Mouse (Mus musculus) liver, adult (tissue): ENCODE data around the gene Iqcd.

Source experiments
- GATA4 ChIP-seq: IDR thresholded peaks from 2 replicates; pipeline ENCODE4 v1.6.1; 2014; ENCODE audit warnings: mild to moderate bottlenecking, low read length; ENCODE audit not compliant: insufficient replicate concordance

Gene Iqcd

DNA sequence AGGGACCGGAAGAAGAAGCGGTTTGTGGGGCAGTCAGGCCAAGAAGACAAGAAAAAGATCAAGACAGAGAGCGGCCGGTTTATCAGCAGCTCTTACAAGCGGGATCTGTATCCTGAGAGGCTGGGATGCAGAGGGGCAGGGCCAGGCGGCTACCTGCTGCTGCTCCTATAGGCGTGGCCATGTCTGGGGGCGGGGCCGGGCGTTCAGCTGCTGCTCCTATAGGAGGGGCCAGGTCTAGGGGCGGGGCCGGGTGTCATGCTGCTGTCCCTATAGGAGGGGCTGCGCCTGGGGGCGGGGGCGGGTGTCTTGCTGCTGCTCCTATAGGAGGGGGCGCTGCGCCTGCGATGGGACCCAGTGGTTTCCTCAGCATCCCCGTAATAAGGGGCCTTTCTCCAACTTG lies 37.6 kb downstream of the Iqcd start:
- TF ChIP-seq GATA4, result no peak

GRCm38 (mm10) chr5:120627515-120628300 lies 38.9 kb downstream of the Iqcd start:
- TF ChIP-seq GATA4, result no peak

DNA sequence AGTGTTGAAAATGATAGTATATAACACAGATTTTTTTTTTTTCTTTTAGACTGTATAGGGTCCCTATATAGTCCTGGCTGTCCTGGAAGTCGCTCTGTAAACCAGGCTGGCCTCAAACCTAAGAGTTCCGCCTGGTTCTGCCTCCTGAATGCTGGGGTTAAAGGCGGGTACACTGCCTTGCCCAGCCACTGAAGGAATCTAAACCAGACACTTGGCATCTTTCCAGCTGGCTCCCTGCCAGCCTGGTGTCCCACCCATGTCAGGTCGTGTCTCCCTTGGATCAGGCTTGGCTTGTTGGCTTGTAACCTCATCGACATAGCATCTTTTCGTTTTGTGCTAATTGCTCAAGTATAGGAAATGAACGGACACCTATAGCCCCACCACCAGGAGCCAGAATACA lies 39.8 kb downstream of the Iqcd start:
- no peak for TF ChIP-seq GATA4

DNA sequence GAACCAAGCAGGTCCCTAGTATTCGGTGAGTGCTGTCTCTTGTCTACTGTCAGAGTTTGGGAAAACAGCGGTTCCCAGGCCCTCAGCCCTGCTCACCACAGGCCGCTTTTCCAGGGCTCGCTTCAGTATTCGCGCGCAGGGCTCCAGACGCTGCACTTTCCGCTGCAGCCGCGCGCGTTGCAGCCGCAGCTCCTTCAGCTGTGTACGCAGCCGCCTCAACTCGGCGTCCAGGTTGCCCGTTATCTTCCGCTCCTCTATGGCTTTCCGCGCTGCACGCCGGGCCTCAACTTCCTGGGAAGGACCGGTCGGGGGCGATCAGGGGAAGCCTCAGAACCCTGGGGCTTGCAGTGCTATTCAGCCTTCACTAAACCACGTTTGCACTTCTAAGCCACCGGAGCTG lies 42.3 kb downstream of the Iqcd start:
- TF ChIP-seq GATA4, result no peak

- no peak for TF ChIP-seq GATA4
Measured at GRCm38 (mm10) chr5:120631892-120632291, 43.1 kb downstream of the Iqcd start.

- TF ChIP-seq GATA4, result no peak
Measured at GRCm38 (mm10) chr5:120634131-120634530, 45.3 kb downstream of the Iqcd start, which contains the start of gene Cfap73. Gene Cfap73, minus strand, starts transcription at chr5:120634235.

GRCm38 (mm10) chr5:120634860-120635259 lies 46.0 kb downstream of the Iqcd start:
- TF ChIP-seq GATA4, result no peak

- TF ChIP-seq GATA4, result no peak
Measured at GRCm38 (mm10) chr5:120635633-120636032, 46.8 kb downstream of the Iqcd start.

GRCm38 (mm10) chr5:120640094-120640493 lies 51.3 kb downstream of the Iqcd start:
- no peak for TF ChIP-seq GATA4

DNA sequence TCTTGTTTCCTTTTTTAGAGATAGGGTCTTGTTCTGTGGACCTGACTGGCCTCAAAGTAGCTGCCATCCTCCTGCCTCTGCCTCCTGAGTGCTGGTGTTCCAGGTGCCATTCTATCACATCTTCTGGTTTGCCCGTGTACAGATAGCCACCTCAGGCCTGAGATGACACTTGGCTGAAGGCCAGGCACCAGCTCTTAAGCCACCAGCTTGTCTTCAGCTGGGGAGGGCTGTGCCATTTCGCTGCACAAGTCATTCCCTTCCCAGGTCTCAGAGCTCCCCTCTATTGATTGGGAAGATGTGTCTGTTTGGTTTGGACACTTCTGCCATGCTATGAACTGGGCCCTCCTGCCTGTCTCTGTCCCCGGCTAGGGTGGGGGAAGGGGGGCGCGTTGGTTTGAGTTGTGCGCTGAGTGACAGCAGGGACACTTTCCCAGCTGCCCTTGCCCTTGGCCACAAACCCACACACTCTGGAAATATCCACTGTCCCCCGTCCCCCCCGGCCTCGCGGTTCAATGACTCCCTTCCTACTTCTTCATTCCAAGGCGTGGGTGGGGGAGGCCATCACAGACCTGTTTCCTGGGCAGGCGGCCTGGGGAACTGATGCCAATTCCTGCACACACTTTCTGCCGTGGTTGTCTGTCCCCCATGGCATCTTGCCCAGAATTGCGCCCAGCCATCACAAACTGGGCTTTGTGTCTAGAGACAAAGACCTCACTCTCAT lies 54.7 kb downstream of the Iqcd start:
- TF ChIP-seq GATA4, result no peak

DNA sequence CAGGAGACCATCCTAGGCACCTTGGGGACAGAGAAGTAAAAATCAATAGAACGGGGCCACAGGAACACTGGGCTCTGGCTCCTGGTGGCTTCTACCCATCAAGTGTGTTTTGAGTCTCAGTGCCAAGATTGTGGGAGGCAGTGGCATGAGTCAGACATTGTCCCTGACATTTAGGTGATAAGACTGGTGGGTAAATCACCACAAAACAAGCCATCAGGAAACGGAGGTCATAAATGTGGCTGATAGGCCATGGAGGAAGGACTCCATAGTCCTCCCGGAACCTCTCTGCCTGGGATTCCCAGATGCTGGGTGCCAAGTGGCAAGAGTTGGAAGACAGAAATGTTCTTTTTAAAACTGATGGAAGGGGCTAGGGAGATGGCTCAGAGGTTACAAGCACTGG lies 55.4 kb downstream of the Iqcd start:
- peak; percentile 62; the same call in 1 of the 2 replicates for TF ChIP-seq GATA4

DNA sequence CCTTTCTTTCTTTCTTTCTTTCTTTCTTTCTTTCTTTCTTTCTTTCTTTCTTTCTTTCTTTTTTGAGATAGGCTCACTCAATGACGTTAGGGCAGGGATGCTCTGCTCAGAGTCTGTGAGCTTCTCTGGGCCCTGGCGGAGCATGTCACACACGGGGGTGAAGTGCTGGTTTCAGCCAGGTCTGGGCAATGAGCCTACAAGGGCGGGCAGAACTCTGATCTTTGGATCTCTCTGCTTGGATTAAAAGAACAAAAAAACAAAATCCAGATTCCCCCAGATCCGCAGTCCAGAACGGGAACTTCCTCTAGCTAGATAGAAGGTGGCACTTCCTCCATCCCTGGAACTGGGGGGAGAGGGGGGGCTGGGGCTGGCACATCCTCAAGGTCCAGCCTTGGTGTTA lies 57.0 kb downstream of the Iqcd start:
- TF ChIP-seq GATA4, result no peak

GRCm38 (mm10) chr5:120647361-120647760 lies 58.5 kb downstream of the Iqcd start:
- TF ChIP-seq GATA4, result no peak

DNA sequence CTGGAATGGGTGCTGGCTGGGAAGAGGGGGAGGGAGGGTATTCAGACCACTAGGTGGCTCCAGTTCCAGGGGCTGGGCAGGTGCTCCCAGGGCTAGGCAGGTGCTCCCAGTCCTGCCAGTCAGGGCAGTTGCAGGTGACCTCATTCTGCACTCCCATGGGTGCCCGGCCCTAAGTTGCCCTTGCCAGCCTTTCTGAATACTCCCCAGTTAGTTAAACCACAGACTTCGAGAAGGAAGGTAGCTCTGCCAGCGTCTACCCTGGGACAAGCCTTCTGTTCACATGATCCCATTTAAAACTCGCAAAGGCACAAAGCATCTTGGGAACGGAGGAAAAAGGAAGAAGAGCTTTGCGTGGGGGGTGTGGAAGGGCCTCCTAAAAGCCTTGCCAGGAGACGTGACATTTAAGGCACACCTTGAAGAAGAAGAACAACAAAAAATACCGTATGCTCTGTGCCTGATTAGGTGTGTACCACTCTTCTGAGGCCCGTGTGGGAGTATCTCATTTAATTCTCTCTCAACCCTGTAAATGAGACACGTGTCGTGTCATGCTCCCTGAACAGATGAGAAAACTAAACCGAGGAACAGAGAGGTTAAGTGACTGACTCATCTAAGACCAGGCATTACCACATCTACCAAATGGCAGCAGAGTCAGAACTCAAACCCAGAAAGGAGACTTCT lies 59.1 kb downstream of the Iqcd start:
- TF ChIP-seq GATA4, result no peak

- peak; percentile 94; the same call in 1 of the 2 replicates for TF ChIP-seq GATA4
Measured at GRCm38 (mm10) chr5:120648569-120649373, 60.0 kb downstream of the Iqcd start, which contains the start of gene Rasal1. Gene Rasal1, plus strand, starts transcription at chr5:120648812.

GRCm38 (mm10) chr5:120649374-120649933 lies 60.6 kb downstream of the Iqcd start:
- TF ChIP-seq GATA4, result no peak
